Mouse (Mus musculus) small intestine, adult 2 months (tissue): ENCODE results near the gene H2-K1.

ENCODE experiments used
- CTCF ChIP-seq: fragments of 200-500 bp; IDR thresholded peaks from 2 replicates; pipeline ENCODE4 v1.5.1; 2012; ENCODE audit warnings: low read depth, mild to moderate bottlenecking, control low read depth, inconsistent platforms, low read length, moderate library complexity, mixed read lengths; ENCODE audit not compliant: insufficient replicate concordance, insufficient read length; ENCODE audit errors: extremely low read depth
- POLR2A ChIP-seq: fragments of 200-500 bp; IDR thresholded peaks from 2 replicates; pipeline ENCODE4 v1.6.1; 2012; ENCODE audit warnings: low read depth, mild to moderate bottlenecking, control low read depth, inconsistent platforms, low read length, moderate library complexity

- TF ChIP-seq CTCF (no peak), POLR2A (no peak)
Measured at GRCm38 (mm10) chr17:33995651-33996050, 4.5 kb downstream of the H2-K1 start.
